Mouse (Mus musculus): ENCODE measurements around the gene Coch. TPM values are rescaled to one million over a fixed set of nuclear protein-coding genes. Genes with fewer than 3 reads are reported as not detected.
"Not testable (repeated sequence)": the region's sequence is repeated elsewhere in the genome, so short reads cannot be mapped to it uniquely, and the experiment has no call there.

Coch gene
- polyA plus RNA-seq, 1 experiment from 2014 or later = 2.2 TPM

GRCm38 (mm10) chr12:51603306-51603705 is 10.2 kb downstream of the Coch start:
- Histone ChIP-seq H3K9me3 (no peaks in the 10 kb centered on the region), H3K27me3 (replicated peaks; ENCODE audit: low read depth, poor library complexity, severe bottlenecking) (no peaks in the 10 kb centered on the region), H3K4me3 (no peak overlapping the region), H3K4me1 (no peaks in the 10 kb centered on the region), H3K27ac (replicated peaks) (no peak overlapping the region), H3K36me3 (replicated peaks) (peaks cover 45% of the 10 kb centered on the region)
- no peak for DNase-seq (ENCODE audit: low spot score)
- 97% methylated on average over 10 of the region's 10 CpGs for WGBS

GRCm38 (mm10) chr12:51606138-51606537 is 13.0 kb downstream of the Coch start:
- Histone ChIP-seq H3K4me1 (no peaks in the 10 kb centered on the region), H3K4me3 (no peak overlapping the region), H3K9me3 (no peaks in the 10 kb centered on the region), H3K36me3 (replicated peaks) (peaks cover 72% of the 10 kb centered on the region), H3K27ac (replicated peaks) (no peak overlapping the region), H3K27me3 (replicated peaks; ENCODE audit: low read depth, poor library complexity, severe bottlenecking) (no peaks in the 10 kb centered on the region)
- WGBS = 91% methylated on average over 4 of the region's 4 CpGs
- DNase-seq (ENCODE audit: low spot score) = no peak

GRCm38 (mm10) chr12:51612361-51612760 is 19.2 kb downstream of the Coch start:
- WGBS = 78% methylated on average over 5 of the region's 5 CpGs
- Histone ChIP-seq H3K9me3 (no peaks in the 10 kb centered on the region; the same call in 1 of the 2 replicates), H3K27ac (replicated peaks) (no peak overlapping the region), H3K36me3 (replicated peaks) (peaks cover 95% of the 10 kb centered on the region), H3K27me3 (replicated peaks; ENCODE audit: low read depth, poor library complexity, severe bottlenecking) (no peaks in the 10 kb centered on the region), H3K4me1 (no peaks in the 10 kb centered on the region), H3K4me3 (no peak overlapping the region)
- DNase-seq (ENCODE audit: low spot score) = no peak

- Histone ChIP-seq H3K9me3 (no peaks in the 10 kb centered on the region), H3K4me1 (no peaks in the 10 kb centered on the region), H3K27me3 (replicated peaks; ENCODE audit: low read depth, poor library complexity, severe bottlenecking) (no peaks in the 10 kb centered on the region), H3K27ac (replicated peaks) (no peak overlapping the region), H3K36me3 (replicated peaks) (peaks cover 79% of the 10 kb centered on the region), H3K4me3 (no peak overlapping the region)
- no peak for DNase-seq (ENCODE audit: low spot score)
Observed at GRCm38 (mm10) chr12:51620572-51620971, 27.4 kb downstream of the Coch start.

- peaks cover 79% of the 10 kb centered on the region for H3K36me3 ChIP-seq (replicated peaks)
Observed at GRCm38 (mm10) chr12:51621161-51621560, 28.0 kb downstream of the Coch start.

GRCm38 (mm10) chr12:51622670-51623365 is 29.7 kb downstream of the Coch start:
- no peaks in the 10 kb centered on the region for H3K4me1 ChIP-seq
- no peaks in the 10 kb centered on the region for H3K27me3 ChIP-seq (replicated peaks; ENCODE audit: low read depth, poor library complexity, severe bottlenecking)
- DNase-seq (ENCODE audit: low spot score) = no peak
- H3K4me3 ChIP-seq = no peak overlapping the region
- peaks cover 77% of the 10 kb centered on the region for H3K36me3 ChIP-seq (replicated peaks)
- H3K27ac ChIP-seq (replicated peaks) = no peak overlapping the region
- 83% methylated on average over 5 of the region's 5 CpGs for WGBS
- H3K9me3 ChIP-seq = no peaks in the 10 kb centered on the region

More at GRCm38 (mm10) chr12:51621161-51621560, 28.0 kb downstream of the Coch start:
- Histone ChIP-seq H3K9me3 (no peaks in the 10 kb centered on the region), H3K27me3 (replicated peaks; ENCODE audit: low read depth, poor library complexity, severe bottlenecking) (no peaks in the 10 kb centered on the region), H3K27ac (replicated peaks) (no peak overlapping the region), H3K4me1 (no peaks in the 10 kb centered on the region), H3K4me3 (no peak overlapping the region)
- WGBS = 94% methylated on average over 5 of the region's 5 CpGs
- no peak for DNase-seq (ENCODE audit: low spot score)

- H3K9me3 ChIP-seq = no peaks in the 10 kb centered on the region
- no peak overlapping the region for H3K4me3 ChIP-seq
- no peak for DNase-seq (ENCODE audit: low spot score)
- no peaks in the 10 kb centered on the region for H3K27me3 ChIP-seq (replicated peaks; ENCODE audit: low read depth, poor library complexity, severe bottlenecking)
- peaks cover 72% of the 10 kb centered on the region for H3K36me3 ChIP-seq (replicated peaks)
- no peaks in the 10 kb centered on the region for H3K4me1 ChIP-seq
- no peak overlapping the region for H3K27ac ChIP-seq (replicated peaks)
Observed at GRCm38 (mm10) chr12:51623366-51623694, 30.2 kb downstream of the Coch start.

- 57% methylated on average over 4 of the region's 4 CpGs for WGBS
- Histone ChIP-seq H3K4me3 (no peak overlapping the region), H3K4me1 (no peaks in the 10 kb centered on the region), H3K27ac (replicated peaks) (no peak overlapping the region), H3K9me3 (no peaks in the 10 kb centered on the region), H3K36me3 (replicated peaks) (0 out of 2 replicates have a peak, but pooled peaks cover 12% of the 10 kb centered on the region), H3K27me3 (replicated peaks; ENCODE audit: low read depth, poor library complexity, severe bottlenecking) (no peaks in the 10 kb centered on the region)
- no peak for DNase-seq (ENCODE audit: low spot score)
Observed at GRCm38 (mm10) chr12:51633481-51633880, 40.3 kb downstream of the Coch start.

- Histone ChIP-seq H3K9me3 (no peaks in the 10 kb centered on the region), H3K4me1 (no peaks in the 10 kb centered on the region), H3K36me3 (replicated peaks) (peaks cover 19% of the 10 kb centered on the region; the same call in 1 of the 2 replicates), H3K27me3 (replicated peaks; ENCODE audit: low read depth, poor library complexity, severe bottlenecking) (no peaks in the 10 kb centered on the region), H3K4me3 (no peak overlapping the region), H3K27ac (replicated peaks) (no peak overlapping the region)
- 94% methylated on average over 2 of the region's 2 CpGs for WGBS
- DNase-seq (ENCODE audit: low spot score) = no peak
Observed at GRCm38 (mm10) chr12:51636260-51636659, 43.1 kb downstream of the Coch start.

GRCm38 (mm10) chr12:51636689-51637470 is 43.7 kb downstream of the Coch start:
- Histone ChIP-seq H3K4me3 (no peak overlapping the region), H3K27ac (replicated peaks) (no peak overlapping the region), H3K36me3 (replicated peaks) (peaks cover 20% of the 10 kb centered on the region), H3K27me3 (replicated peaks; ENCODE audit: low read depth, poor library complexity, severe bottlenecking) (no peaks in the 10 kb centered on the region), H3K4me1 (no peaks in the 10 kb centered on the region), H3K9me3 (no peaks in the 10 kb centered on the region)
- WGBS = 81% methylated on average over 2 of the region's 2 CpGs
- no peak for DNase-seq (ENCODE audit: low spot score)

GRCm38 (mm10) chr12:51641871-51642270 is 48.7 kb downstream of the Coch start:
- Histone ChIP-seq H3K36me3 (replicated peaks) (peaks cover 29% of the 10 kb centered on the region), H3K27ac (replicated peaks) (no peak overlapping the region), H3K9me3 (no peaks in the 10 kb centered on the region), H3K4me3 (no peak overlapping the region), H3K4me1 (no peaks in the 10 kb centered on the region), H3K27me3 (replicated peaks; ENCODE audit: low read depth, poor library complexity, severe bottlenecking) (no peaks in the 10 kb centered on the region)
- no peak for DNase-seq (ENCODE audit: low spot score)
- WGBS = 74% methylated on average over 6 of the region's 6 CpGs

- H3K9me3 ChIP-seq; H3K27me3 ChIP-seq (replicated peaks; ENCODE audit: low read depth, poor library complexity, severe bottlenecking); H3K4me1 ChIP-seq; H3K4me3 ChIP-seq; H3K27ac ChIP-seq (replicated peaks): not testable (repeated sequence)
- H3K36me3 ChIP-seq (replicated peaks) = peaks cover 70% of the 10 kb centered on the region
- peak; percentile 50 for DNase-seq (ENCODE audit: low spot score)
Observed at GRCm38 (mm10) chr12:51649401-51649800, 56.3 kb downstream of the Coch start.

All from embryonic facial prominence, embryonic 10.5 days (tissue).